Mouse (Mus musculus) heart, embryonic 16.5 days (tissue): ENCODE results near the gene Gng12. TPM values are rescaled to one million over a fixed set of nuclear protein-coding genes. Genes with fewer than 3 reads are reported as not detected.

Source experiments
- ATAC-seq: fragments of 200-750 bp; cut with Nextera tagmentation; replicated peaks from 2 replicates; pipeline ENCODE4 v1.8.0; 2017; ENCODE audit warnings: moderate number of reproducible peaks; ENCODE audit not compliant: insufficient read depth, low FRiP score; ENCODE audit errors: extremely low read depth
- H3K27ac ChIP-seq: fragments of 300-500 bp; sonication (generic); 2 replicates; pipeline ENCODE4 v1.5.1; 2014; ENCODE audit warnings: mild to moderate bottlenecking, low read length, control low read depth, moderate library complexity
- H3K27me3 ChIP-seq: fragments of 300-500 bp; sonication (generic); 2 replicates; pipeline ENCODE4 v1.6.1; 2014; ENCODE audit warnings: low read length, mixed read lengths; ENCODE audit not compliant: control insufficient read depth, insufficient read depth
- H3K36me3 ChIP-seq: fragments of 300-500 bp; sonication (generic); 2 replicates; pipeline ENCODE4 v1.6.1; 2014; ENCODE audit not compliant: control insufficient read depth, insufficient read depth
- H3K4me1 ChIP-seq: fragments of 300-500 bp; sonication (generic); 2 replicates; pipeline ENCODE4 v1.6.1; 2014; ENCODE audit warnings: low read length, mixed read lengths; ENCODE audit not compliant: control insufficient read depth, insufficient read depth
- H3K4me2 ChIP-seq: fragments of 300-500 bp; sonication (generic); 2 replicates; pipeline ENCODE4 v1.6.1; 2014; ENCODE audit warnings: low read depth, mild to moderate bottlenecking, control low read depth, low read length
- H3K4me3 ChIP-seq: fragments of 300-500 bp; sonication (generic); 2 replicates; pipeline ENCODE4 v1.5.1; 2014; ENCODE audit warnings: mild to moderate bottlenecking, control low read depth, low read length
- H3K9ac ChIP-seq: fragments of 300-500 bp; sonication (generic); 2 replicates; pipeline ENCODE4 v1.6.1; 2014; ENCODE audit warnings: low read length, control low read depth
- H3K9me3 ChIP-seq: fragments of 300-500 bp; sonication (generic); replicated peaks from 2 replicates; pipeline ENCODE4 v1.6.1; 2016; ENCODE audit warnings: low read length; ENCODE audit not compliant: control insufficient read depth
- WGBS: fragments of 180-500 bp; shearing (Covaris S2); extraction: QIAGEN DNeasy Blood & Tissue Kit; methylation state at CpG from one replicate; pipeline ENCODE4 v1.1.7; 2014; 5-methylcytosine and 5-hydroxymethylcytosine counted together
- polyA plus RNA-seq: library from polyadenylated mRNA; unstranded; fragments of >200 nt; fragmentation: Nextera tagmentation; extraction: Ambion mirVana; gene quantifications from 2 replicates; pipeline ENCODE4 v1.2.1, GENCODE M21; 2015

Gene Gng12
- polyA plus RNA-seq, 1 experiment from 2014 or later, result 54.5 TPM

DNA sequence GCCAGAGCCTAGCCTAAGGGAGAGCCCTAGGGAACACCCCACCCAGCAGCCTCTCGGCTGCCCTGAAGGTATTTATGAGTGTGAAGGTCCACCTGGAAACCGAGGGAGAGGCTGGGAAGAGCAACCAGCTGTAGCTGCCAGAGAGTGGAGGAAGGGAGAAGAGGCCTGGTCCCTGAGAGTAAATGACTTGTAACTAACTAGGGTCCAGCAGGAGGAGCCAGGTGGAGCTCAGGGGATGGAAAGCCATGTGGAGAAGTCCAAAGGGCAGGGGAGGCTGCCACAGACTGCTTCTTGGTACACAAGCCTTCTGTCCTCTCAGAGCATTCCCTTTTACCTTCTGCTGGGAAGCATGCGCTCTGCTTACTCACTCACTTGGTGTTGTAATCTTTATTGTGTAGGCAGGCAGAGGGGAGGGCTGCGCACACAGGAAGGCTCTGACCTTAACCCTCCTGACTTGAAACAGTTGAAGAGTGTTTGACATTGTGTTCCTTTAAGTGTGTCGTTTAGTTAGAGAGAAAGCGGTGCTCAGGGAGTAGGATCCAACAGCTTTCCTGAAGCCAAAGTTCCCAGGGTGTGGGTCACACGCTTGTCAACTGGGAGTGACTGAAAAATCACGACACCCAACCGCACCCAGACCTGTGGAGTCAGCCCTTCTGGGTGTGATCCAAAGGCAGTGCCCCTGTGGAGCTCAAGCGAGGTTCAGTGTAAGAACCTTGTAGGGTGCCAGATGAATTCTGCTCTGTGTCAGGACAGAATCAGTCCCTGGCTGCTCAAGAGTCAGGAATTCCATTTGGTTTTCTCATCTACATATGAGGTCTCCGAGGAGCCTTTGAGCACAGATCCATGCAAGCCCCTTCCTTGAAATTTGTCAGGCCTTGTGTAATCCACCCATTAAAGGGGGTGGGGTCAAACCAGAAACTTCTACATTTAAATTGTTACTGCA, 14.6 kb downstream of the Gng12 start:
- H3K27ac ChIP-seq, result peak overlapping the region; percentile 24; the same call in 1 of the 2 replicates
- peak overlapping the region; percentile 13; the same call in 1 of the 2 replicates for H3K9ac ChIP-seq
- 38% methylated on average over 11 of the region's 11 CpGs for WGBS
- H3K4me2 ChIP-seq, result no peak overlapping the region
- ATAC-seq, result peak; percentile 58; the same call in 1 of the 2 replicates
- H3K4me3 ChIP-seq, result no peak overlapping the region
- no peaks in the 10 kb centered on the region for H3K9me3 ChIP-seq
- H3K27me3 ChIP-seq, result no peaks in the 10 kb centered on the region
- no peaks in the 10 kb centered on the region for H3K36me3 ChIP-seq
- H3K4me1 ChIP-seq, result peaks cover 14% of the 10 kb centered on the region

DNA sequence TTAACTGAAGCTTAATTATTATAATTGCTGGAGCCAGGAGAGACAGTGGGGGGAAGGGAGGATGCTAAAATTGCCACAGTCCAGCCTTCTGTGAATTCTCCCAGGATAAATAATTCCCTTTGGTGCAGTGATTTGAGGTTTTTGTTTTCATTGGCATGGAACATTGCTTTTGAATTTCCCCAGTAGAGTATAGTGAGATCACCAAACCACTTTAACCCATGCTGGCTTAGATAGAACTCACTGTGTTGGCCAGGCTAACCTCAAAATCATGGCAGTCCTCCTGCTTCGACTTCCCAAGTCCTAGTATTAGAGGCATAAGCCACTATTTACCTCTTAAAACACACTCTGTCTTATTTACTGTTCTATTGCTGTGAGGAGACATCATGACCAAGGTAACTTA, 17.2 kb downstream of the Gng12 start:
- Histone ChIP-seq H3K27me3 (no peaks in the 10 kb centered on the region), H3K27ac (no peak overlapping the region), H3K36me3 (no peaks in the 10 kb centered on the region), H3K9ac (no peak overlapping the region), H3K9me3 (no peaks in the 10 kb centered on the region), H3K4me2 (no peak overlapping the region), H3K4me1 (peaks cover 11% of the 10 kb centered on the region), H3K4me3 (no peak overlapping the region)
- ATAC-seq, result no peak
- WGBS, result 82% methylated on average over 1 of the region's 1 CpGs

- WGBS, result 92% methylated on average over 2 of the region's 2 CpGs
- Histone ChIP-seq H3K4me2 (no peak overlapping the region), H3K9ac (no peak overlapping the region), H3K4me1 (peaks cover 6% of the 10 kb centered on the region), H3K27me3 (no peaks in the 10 kb centered on the region), H3K9me3 (no peaks in the 10 kb centered on the region), H3K4me3 (no peak overlapping the region), H3K36me3 (no peaks in the 10 kb centered on the region), H3K27ac (no peak overlapping the region)
- ATAC-seq, result no peak
Observed at GRCm38 (mm10) chr6:66915592-66915991, 19.4 kb downstream of the Gng12 start.

DNA sequence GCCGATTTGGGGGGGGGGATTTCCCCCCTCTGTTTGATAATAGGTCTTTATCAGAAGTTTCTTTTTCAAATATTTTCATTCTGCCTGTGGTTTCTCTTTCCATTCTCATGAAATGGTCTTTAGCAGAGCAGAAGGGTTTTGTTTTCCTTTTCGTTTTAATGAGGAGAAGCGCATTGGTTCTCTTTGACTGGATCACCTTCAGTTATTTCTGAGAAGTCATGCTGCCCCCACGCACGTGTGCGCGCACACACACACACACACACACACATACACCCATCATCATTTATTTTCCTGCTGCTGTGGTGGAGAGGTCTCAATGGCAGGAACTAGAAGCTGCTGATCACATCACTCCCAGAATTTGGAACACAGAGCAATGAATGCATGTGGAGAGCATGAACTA, 20.8 kb downstream of the Gng12 start:
- Histone ChIP-seq H3K9me3 (no peaks in the 10 kb centered on the region), H3K27ac (no peak overlapping the region), H3K36me3 (no peaks in the 10 kb centered on the region), H3K4me3 (no peak overlapping the region), H3K4me2 (no peak overlapping the region), H3K4me1 (no peaks in the 10 kb centered on the region), H3K27me3 (no peaks in the 10 kb centered on the region), H3K9ac (no peak overlapping the region)
- 88% methylated on average over 7 of the region's 7 CpGs for WGBS
- no peak for ATAC-seq

GRCm38 (mm10) chr6:66920786-66921185, 24.6 kb downstream of the Gng12 start:
- no peak overlapping the region for H3K27ac ChIP-seq
- H3K4me3 ChIP-seq, result no peak overlapping the region
- ATAC-seq, result no peak
- no peaks in the 10 kb centered on the region for H3K9me3 ChIP-seq
- H3K4me1 ChIP-seq, result no peaks in the 10 kb centered on the region
- H3K9ac ChIP-seq, result no peak overlapping the region
- no peak overlapping the region for H3K4me2 ChIP-seq
- WGBS, result 91% methylated on average over 4 of the region's 4 CpGs
- no peaks in the 10 kb centered on the region for H3K36me3 ChIP-seq
- H3K27me3 ChIP-seq, result no peaks in the 10 kb centered on the region

- H3K36me3 ChIP-seq, result no peaks in the 10 kb centered on the region
- ATAC-seq, result no peak
- H3K4me1 ChIP-seq, result no peaks in the 10 kb centered on the region
- no peaks in the 10 kb centered on the region for H3K27me3 ChIP-seq
- no peak overlapping the region for H3K4me2 ChIP-seq
- H3K9ac ChIP-seq, result no peak overlapping the region
- H3K9me3 ChIP-seq, result no peaks in the 10 kb centered on the region
- no peak overlapping the region for H3K4me3 ChIP-seq
- no peak overlapping the region for H3K27ac ChIP-seq
- WGBS, result 83% methylated on average over 4 of the region's 4 CpGs
Observed at GRCm38 (mm10) chr6:66921755-66922154, 25.6 kb downstream of the Gng12 start.

DNA sequence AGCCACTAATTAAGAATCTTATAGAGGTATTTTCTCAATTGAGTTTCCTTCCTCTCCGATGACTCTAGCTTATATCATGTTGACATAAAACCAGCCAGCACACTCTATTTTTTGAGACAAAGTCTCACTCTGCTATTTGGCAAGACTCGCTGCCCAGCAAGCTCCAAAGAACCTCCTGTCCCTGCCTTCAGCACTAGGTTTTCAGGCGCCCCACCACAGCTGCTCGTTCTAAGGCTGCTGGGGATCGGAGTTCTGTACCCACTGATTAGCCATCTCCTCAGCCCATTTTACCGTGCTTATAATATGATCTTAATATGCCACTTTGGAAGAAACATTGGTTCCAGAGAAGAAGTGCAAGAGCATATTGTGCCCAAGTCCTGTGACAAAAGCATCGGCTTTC, 26.3 kb downstream of the Gng12 start:
- 88% methylated on average over 7 of the region's 7 CpGs for WGBS
- ATAC-seq, result no peak
- H3K27me3 ChIP-seq, result no peaks in the 10 kb centered on the region
- no peak overlapping the region for H3K4me2 ChIP-seq
- H3K9me3 ChIP-seq, result no peaks in the 10 kb centered on the region
- no peaks in the 10 kb centered on the region for H3K36me3 ChIP-seq
- H3K4me1 ChIP-seq, result 0 out of 2 replicates have a peak, but pooled peaks cover 3% of the 10 kb centered on the region
- H3K4me3 ChIP-seq, result no peak overlapping the region
- H3K9ac ChIP-seq, result no peak overlapping the region
- H3K27ac ChIP-seq, result no peak overlapping the region

DNA sequence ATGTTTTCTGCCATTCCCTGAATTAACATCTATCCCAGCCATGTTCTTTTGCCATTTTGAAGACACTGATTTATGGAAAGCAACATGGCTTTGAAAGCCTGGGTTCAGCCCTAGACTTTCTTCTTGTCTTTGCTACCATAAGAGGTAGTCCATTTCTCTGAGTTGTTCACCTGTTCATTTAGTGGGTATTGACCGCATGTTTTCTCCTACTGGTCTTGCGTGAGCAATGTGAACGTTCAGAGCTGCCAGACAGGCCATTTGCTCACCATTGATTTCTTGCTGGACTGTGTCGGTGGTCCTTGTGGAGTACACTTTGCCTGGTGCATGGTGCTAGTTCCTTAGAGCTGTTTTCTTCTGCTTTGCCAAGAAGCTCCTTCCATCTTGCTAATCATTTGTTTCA, 27.7 kb downstream of the Gng12 start:
- H3K9ac ChIP-seq, result no peak overlapping the region
- no peak overlapping the region for H3K4me3 ChIP-seq
- no peak overlapping the region for H3K4me2 ChIP-seq
- no peak for ATAC-seq
- H3K27me3 ChIP-seq, result no peaks in the 10 kb centered on the region
- 0 out of 2 replicates have a peak, but pooled peaks cover 4% of the 10 kb centered on the region for H3K4me1 ChIP-seq
- H3K36me3 ChIP-seq, result no peaks in the 10 kb centered on the region
- no peaks in the 10 kb centered on the region for H3K9me3 ChIP-seq
- H3K27ac ChIP-seq, result no peak overlapping the region
- WGBS, result 88% methylated on average over 4 of the region's 4 CpGs

- 82% methylated on average over 7 of the region's 7 CpGs for WGBS
- no peak for ATAC-seq
- H3K4me2 ChIP-seq, result no peak overlapping the region
- no peaks in the 10 kb centered on the region for H3K36me3 ChIP-seq
- H3K9ac ChIP-seq, result no peak overlapping the region
- H3K4me1 ChIP-seq, result peaks cover 4% of the 10 kb centered on the region; the same call in 1 of the 2 replicates
- H3K4me3 ChIP-seq, result no peak overlapping the region
- no peaks in the 10 kb centered on the region for H3K27me3 ChIP-seq
- no peaks in the 10 kb centered on the region for H3K9me3 ChIP-seq
- no peak overlapping the region for H3K27ac ChIP-seq
Observed at GRCm38 (mm10) chr6:66924315-66924965, 28.2 kb downstream of the Gng12 start.
